Mouse (Mus musculus): ENCODE measurements at regions not wholly inside any gene's neighbourhood (a gene's known extent, or its start where the extent isn't known, plus 50 kb on each side); places are given as distances from the start of the nearest gene placed in this dataset.

DNA sequence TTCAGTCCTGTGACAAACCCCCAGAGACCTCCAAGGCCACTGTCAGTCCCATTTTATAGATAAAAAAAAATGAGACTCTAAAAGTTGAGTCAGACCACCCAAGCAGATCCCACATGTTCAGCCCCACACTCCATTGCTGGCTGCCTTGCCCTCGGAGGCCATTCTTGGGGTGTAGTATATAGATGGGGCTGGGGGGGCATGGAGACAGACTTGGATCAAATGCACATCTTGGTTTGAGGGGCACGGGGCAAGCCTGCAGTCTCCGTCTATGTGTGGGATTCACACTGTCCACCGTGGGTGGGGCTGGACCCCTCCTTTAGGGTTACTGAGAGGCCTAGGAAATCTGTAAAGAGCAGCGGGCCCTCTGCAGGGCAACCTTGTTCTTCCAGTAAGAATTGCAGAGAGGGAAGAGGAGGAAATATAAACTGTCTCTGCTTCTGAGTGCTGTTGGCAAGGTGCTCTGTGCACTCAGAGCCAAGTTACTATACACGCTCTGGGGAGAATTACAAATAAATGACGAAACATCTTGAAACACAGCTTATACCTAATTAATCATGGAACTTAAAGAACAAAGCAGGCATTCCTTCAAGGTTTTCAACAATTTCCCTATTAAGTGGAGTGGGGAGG is 184.4 kb upstream of the Habp2 start:
- no peak for DNase-seq (ENCODE audit: low spot score in 2 of 2)

DNA sequence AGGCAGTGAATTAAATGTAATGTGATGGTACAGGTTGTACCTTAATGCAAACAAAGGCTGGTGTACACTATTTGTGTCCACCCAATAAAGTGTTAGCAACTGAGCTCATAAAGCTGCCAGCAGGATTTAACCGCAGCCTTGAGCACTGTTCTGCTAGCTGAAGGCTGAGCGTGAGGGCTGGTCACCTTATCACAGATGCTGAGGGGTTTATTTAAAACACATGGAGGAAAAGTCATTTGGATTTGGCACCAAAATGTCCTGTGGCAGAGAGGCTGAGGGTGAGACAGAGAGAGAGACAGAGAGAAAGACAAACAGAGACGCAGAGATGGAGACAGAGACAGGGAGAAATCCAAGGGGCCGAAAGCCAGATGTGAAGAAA is 181.9 kb upstream of the Habp2 start:
- DNase-seq (ENCODE audit: low spot score in 2 of 2) = no peak

DNA sequence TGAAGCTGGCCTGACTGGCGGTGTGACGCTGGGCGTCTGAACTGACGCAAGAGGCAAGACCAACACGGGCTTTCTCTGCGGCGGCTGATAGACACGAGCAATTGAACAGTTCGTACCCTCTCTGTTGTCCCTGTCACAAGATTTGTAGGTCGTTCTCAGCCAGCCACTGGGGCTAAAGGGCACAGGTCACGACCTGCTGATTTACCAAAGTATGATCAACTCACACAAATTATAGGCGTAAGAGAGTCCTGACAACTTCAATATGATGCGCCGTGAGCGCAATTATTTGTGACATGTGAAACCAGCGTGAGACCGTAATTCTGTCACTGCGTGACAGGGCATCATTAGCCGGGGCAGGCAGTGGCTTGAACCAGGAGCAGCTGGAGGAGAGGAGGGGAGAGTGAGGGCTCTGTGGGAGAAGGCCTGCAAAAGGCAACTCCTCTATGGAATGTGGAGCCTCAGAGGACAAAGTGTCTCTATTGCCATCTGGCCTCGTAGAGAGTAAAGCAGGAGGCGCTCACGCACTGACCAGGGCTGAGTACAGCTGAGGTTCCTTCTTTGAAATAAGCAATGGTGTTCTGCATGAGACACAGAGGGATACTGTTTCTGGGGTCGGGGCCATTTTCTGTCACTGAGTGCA is 181.4 kb upstream of the Habp2 start:
- DNase-seq (ENCODE audit: low spot score in 2 of 2) = no peak

- DNase-seq (ENCODE audit: low spot score in 2 of 2) = no peak
Observed at GRCm38 (mm10) chr19:56108796-56109195, 178.1 kb upstream of the Habp2 start.

- no peak for DNase-seq (ENCODE audit: low spot score in 2 of 2)
Observed at GRCm38 (mm10) chr19:56115552-56116284, 171.2 kb upstream of the Habp2 start.

DNA sequence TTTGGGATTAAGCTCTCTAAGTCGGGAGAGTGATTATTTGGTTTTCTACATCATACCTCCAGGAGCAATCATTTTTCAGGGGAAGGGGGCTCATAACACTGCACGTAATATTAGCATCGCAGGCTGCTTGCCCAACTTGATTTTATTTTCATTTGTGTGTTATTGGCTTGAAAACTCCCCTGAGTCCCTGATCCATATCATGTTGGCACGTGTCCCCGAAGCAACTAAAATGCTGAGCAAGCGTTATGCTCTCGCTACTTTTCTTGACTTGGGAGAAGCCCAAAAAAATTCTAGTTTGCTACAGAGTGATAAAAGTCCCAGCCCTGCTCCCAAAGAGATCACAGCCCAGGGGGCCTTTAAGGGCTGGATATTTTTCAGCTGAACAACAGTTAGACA is 170.7 kb upstream of the Habp2 start:
- DNase-seq (ENCODE audit: low spot score in 2 of 2) = no peak

DNA sequence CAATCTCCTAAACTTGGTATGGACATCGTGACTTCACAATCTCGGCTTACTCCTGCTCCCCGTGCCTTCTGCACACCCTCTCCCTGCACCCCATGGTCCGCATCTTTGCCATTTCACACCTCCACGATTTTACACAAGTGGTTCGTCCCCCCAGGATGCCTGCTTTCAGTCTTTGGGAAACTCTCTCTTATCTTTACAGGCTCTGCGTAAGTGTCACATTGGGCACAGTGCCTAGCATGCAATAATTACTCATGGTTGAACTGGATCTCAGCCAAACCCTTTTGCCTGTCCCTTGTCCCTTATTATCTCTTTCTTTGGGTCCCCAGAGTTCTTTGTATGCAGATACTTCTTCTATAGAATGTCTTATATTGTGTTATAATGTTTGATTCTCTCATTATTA is 166.2 kb upstream of the Habp2 start:
- no peak for DNase-seq (ENCODE audit: low spot score in 2 of 2)

GRCm38 (mm10) chr19:56122186-56122585 is 164.8 kb upstream of the Habp2 start:
- no peak for DNase-seq (ENCODE audit: low spot score in 2 of 2)

GRCm38 (mm10) chr19:56131556-56131955 is 155.4 kb upstream of the Habp2 start:
- no peak for DNase-seq (ENCODE audit: low spot score in 2 of 2)

GRCm38 (mm10) chr19:56132911-56133562 is 153.9 kb upstream of the Habp2 start:
- no peak for DNase-seq (ENCODE audit: low spot score in 2 of 2)

- DNase-seq (ENCODE audit: low spot score in 2 of 2) = no peak
Observed at GRCm38 (mm10) chr19:56133565-56133964, 153.4 kb upstream of the Habp2 start.

DNA sequence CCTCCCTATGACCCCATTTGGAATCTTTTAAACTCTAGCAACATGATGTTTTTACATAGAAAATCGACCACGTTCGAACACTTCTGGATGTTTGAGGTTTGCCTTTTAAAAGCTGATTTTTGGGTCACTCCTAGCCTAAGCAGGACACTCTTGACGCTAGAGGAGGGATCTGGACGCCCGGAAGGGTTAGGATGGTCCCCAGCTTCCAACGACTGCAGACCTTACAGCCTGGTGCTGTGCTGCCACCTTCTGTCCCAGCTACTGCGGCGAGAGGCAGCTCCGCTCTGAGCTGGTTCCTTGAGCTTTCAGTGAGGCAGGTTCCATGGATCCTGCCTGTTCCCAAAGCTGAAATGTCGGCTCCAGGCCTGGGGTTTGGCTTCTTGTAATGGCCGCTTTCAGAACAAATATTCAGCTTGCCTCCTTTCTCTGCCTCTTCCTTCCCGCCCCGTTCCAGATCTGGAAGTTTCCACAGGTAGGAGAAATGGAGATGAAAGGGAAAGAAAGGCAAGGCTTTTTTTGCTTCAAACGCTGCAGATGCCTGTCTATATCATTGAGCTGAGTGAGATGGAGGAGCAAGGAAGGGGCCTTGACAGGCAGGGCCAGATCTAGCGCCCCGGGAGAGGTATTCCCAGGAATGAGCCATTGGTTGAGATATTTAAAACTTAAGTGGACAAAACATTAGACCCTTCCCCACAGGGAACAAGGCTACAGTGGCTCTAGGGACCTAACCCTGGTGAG is 152.7 kb upstream of the Habp2 start:
- peak; percentile 51 to 54 for DNase-seq (ENCODE audit: low spot score in 2 of 2)

DNA sequence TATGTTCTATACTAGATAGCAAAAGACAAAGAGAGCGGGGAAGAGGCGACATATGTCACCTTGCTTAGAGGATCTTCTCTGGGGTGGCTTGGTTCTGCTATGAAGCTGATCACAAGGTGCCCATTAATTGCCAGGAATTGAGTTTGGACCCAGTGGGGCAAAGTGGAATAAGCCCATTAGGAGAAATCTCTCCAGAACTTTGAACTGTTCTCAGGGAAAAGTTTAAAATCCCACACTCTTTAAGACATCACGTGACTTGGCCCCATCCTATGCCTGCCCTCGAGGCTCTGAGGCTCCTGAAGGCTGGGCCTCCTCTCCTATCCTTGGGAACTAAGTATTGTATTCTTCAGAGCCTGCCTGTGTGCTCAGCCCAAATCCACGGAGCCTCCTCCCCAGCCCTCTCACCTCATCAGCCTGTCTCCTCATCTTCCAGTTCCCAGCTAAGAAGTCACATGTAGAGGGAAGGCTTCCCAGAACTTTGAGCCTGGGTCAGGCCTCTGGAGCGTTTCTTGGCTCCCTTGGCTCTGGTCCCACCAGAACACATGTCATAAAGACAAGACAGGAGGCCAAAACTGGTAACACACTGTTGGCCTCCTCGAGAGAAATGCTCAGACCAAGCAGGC is 151.5 kb upstream of the Habp2 start:
- no peak for DNase-seq (ENCODE audit: low spot score in 2 of 2)

DNA sequence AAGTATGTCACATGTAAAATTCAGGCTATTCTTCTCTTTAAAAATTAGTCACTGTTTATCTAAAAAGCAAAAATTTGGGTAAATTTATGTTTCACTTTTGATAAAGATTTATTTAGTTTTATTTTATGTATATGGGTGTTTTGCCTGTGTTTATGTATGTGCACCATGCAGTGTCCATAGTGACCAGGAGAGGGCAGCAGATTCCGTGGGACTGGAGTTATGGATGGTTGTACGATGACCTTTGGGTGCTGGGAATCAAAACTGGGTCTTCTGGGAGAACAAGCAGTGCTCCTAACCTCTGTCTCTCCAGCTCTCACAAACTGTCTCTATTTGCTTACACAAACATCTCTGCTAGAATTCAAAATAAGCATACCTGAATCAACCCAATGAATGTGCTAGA is 146.4 kb upstream of the Habp2 start:
- DNase-seq (ENCODE audit: low spot score in 2 of 2) = no peak

DNA sequence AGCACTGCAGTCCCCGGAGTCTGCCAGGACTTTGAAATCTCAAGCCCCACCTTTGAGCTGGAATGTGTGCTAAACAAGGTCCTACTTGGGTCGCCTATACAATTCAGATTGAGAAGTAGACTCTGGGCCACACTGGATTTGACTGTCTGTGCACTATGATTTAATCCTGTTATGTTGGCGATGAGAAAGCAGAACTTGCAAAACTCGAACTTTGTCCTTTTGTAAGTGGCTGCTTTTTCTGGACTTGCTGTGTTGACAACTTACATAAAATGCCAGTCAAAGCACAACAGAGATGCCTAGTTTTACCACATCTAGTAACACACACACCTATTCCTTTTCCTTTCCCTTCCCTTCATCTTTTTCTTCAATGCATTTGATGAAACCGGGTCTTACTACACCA is 142.7 kb upstream of the Habp2 start:
- DNase-seq (ENCODE audit: low spot score in 2 of 2) = no peak

- DNase-seq (ENCODE audit: low spot score in 2 of 2) = no peak
Observed at GRCm38 (mm10) chr19:56157120-56157519, 129.8 kb upstream of the Habp2 start.

DNA sequence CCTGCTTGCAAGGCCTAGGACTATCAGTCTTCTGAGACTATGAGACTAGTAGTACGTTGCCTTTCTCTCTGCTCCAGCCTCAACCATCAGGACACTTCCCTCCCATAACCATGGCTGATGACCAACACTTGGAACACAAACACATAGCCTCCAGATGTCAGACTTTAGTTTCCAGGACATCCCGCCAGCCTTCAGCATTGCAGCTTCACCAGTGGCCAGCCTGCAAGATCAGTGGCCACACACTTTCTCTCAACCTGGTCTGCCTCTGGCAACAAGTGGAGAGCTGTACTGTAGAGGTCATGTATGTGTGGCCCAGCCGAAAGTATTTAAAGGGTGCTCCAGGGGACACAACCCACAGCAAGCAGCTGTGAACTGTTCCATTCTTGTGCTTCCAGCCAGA is 124.8 kb upstream of the Habp2 start:
- DNase-seq (ENCODE audit: low spot score in 2 of 2) = no peak

DNA sequence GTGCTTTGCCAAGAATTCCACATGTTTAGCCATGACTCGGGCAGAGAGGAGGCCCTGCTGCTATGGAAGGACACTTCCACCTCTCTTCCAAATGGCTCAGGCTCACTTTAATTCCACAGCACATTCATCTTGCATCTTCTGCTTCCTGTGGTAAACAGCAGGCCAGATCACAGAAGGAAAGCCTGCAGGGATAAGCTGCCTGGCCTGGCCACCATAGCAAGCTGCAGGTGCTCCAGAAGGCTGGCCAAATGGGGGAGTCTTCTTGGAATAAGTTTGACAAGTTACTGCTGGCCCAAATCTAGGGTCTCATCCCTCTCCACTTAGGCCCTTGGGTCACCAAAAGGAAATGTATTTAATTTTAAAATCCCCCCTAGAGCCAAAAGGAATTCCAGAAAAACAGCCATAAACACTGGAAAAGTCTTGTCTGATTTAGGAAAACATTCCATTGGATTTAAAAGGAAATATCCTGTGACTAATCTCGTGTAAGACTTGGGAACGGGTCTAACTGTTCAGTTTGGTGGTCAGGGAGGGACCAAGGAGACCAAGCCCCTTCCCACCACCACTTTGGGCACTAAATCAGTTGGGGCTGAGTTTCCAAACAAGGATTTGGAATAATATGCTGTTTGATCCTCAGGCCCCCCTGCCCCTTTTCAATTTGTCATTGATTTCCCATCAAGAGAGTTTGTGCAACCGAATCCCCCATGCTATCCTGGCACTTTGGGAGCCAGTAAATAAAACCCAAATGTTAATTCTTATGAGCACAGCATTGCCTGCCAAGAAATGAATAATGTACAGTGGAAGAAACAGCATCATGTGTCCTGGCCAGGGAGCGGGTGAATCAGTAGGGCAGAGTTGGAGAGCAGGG is 117.6 kb upstream of the Habp2 start:
- DNase-seq (ENCODE audit: low spot score in 2 of 2) = no peak

DNA sequence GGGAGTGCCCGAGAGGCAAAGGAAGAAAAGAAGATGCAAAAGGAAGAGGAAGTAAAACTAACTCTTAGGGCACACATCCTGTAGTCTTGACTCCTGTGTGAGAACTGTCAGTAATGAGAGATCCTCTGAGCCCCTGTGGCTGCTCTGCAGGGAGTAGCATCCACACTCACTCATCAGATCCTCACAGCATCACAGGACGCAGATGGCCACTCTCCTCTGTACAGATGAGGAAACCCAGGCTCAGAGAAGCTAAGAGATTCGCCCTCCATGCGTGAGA is 117.0 kb upstream of the Habp2 start:
- DNase-seq (ENCODE audit: low spot score in 2 of 2) = no peak

DNA sequence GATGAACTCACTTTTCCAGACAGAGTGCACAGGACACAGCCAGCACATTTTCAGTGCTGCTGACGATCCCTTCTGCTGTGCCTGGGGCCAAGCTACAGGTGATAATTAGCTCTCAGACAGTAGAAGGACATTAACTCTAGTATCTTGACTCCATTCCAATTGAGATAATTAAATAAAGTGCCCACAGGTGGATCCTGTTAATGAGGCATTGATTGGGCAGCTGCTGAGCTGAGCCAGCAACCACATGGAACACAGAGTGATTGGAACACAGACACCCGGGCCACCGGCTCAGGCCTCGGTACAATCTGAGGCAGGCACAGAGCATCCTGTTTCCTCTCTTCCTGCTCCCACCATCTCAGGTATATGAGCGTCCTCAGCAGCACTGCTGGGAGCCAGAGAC is 114.5 kb upstream of the Habp2 start:
- DNase-seq (ENCODE audit: low spot score in 2 of 2) = no peak

GRCm38 (mm10) chr19:56176059-56176458 is 110.9 kb upstream of the Habp2 start:
- DNase-seq (ENCODE audit: low spot score in 2 of 2) = no peak
